Mouse (Mus musculus) heart, embryonic 15.5 days (tissue): ENCODE data around the gene Nmt1. TPM values are rescaled to one million over a fixed set of nuclear protein-coding genes. Genes with fewer than 3 reads are reported as not detected.

Source experiments
- ATAC-seq: fragments of 200-750 bp; cut with Nextera tagmentation; replicated peaks from 2 replicates; pipeline ENCODE4 v1.8.0; 2017; ENCODE audit warnings: low read depth, moderate TSS enrichment; ENCODE audit not compliant: insufficient number of reproducible peaks, insufficient read depth, low FRiP score
- H3K27ac ChIP-seq: fragments of 300-500 bp; sonication (generic); 2 replicates; pipeline ENCODE4 v1.5.1; 2015; ENCODE audit warnings: mild to moderate bottlenecking, inconsistent platforms
- H3K27me3 ChIP-seq: fragments of 300-500 bp; sonication (generic); 2 replicates; pipeline ENCODE4 v1.6.1; 2015; ENCODE audit warnings: inconsistent platforms
- H3K36me3 ChIP-seq: fragments of 300-500 bp; sonication (generic); 2 replicates; pipeline ENCODE4 v1.6.1; 2015; ENCODE audit warnings: mild to moderate bottlenecking, inconsistent platforms
- H3K4me1 ChIP-seq: fragments of 300-500 bp; sonication (generic); replicated peaks from 2 replicates; pipeline ENCODE4 v1.6.1; 2015; ENCODE audit warnings: inconsistent platforms
- H3K4me2 ChIP-seq: fragments of 300-500 bp; sonication (generic); 2 replicates; pipeline ENCODE4 v1.6.1; 2015; ENCODE audit warnings: inconsistent platforms, mild to moderate bottlenecking, moderate library complexity
- H3K4me3 ChIP-seq: fragments of 300-500 bp; sonication (generic); 2 replicates; pipeline ENCODE4 v1.5.1; 2015; ENCODE audit warnings: mild to moderate bottlenecking, inconsistent platforms
- H3K9ac ChIP-seq: fragments of 300-500 bp; sonication (generic); 2 replicates; pipeline ENCODE4 v1.6.1; 2015; ENCODE audit warnings: mild to moderate bottlenecking, inconsistent platforms
- H3K9me3 ChIP-seq: fragments of 300-500 bp; sonication (generic); replicated peaks from 2 replicates; pipeline ENCODE4 v1.6.1; 2016; ENCODE audit warnings: inconsistent platforms
- WGBS: fragments of 180-500 bp; shearing (Covaris S2); methylation state at CpG from one replicate; pipeline ENCODE4 v1.1.7; 2015; ENCODE audit warnings: mixed read lengths; 5-methylcytosine and 5-hydroxymethylcytosine counted together
- polyA plus RNA-seq: library from polyadenylated mRNA; unstranded; fragments of >200 nt; fragmentation: Nextera tagmentation; extraction: Ambion mirVana; gene quantifications from 2 replicates; pipeline ENCODE4 v1.2.1, GENCODE M21; 2015

The Nmt1 gene
- polyA plus RNA-seq, 1 experiment from 2014 or later, result 47.8 TPM

DNA sequence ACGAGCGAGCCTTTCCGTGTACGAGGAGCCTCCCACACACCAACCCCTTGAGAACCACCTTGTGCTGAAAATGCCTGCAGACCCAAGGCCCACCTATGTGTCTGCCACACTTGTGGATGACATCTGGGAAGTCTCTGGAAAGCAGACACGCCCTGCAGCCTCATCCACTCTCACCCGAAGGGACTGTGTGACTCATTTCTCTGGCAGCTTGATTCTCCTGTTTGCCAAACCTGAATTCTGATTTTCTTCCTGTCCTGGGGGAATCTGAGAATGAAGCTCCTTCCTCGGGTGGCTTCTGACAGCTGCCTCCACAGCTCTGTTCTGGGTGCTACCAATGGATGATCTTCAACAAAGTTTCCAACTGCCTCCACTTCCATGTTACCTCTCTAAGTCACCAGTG, 31.6 kb upstream of the Nmt1 start:
- ATAC-seq, result no peak
- Histone ChIP-seq H3K27me3 (peaks cover 13% of the 10 kb centered on the region), H3K9me3 (no peaks in the 10 kb centered on the region), H3K4me1 (peaks cover 48% of the 10 kb centered on the region), H3K4me2 (no peak overlapping the region), H3K27ac (no peak overlapping the region), H3K4me3 (no peak overlapping the region), H3K9ac (no peak overlapping the region), H3K36me3 (peaks cover 31% of the 10 kb centered on the region)
- 76% methylated on average over 7 of the region's 7 CpGs for WGBS

DNA sequence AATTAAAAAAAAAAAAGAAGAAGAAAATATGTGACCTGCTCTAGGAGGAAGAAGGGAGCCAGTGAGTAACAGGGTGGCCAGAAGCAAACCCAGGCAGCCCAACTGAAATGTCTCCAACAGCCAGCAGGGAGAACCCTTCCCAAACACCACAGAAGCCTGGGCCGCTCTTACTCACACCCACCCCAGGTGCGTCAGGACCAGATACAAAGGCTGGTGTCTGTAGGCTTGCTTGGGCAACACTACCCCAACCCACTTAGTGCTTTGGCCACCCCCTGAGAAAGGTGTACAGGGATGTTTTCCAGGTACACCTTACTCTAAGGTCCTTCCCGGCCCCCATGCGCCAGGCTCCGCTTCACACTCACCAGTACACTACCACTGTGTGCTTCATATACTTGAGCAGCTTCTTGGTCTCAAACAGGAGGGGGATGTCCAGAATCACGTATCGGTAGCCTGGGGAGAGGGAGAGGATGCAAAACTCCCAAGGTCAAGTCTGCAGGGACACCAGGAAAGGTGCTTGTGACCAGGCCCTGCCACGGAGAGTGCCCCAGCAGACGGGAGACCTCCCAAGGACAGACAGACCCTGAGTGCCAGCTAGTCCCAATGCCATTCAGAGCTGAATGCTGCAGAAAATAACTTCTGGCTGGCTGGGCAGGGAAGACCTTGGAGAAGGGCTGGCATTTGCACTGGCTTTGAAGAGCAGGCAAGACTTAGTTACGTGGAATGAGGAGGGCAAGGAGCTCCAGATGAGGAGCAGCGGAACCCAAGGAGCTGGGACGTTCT, 30.8 kb upstream of the Nmt1 start:
- no peak overlapping the region for H3K27ac ChIP-seq
- H3K9ac ChIP-seq, result no peak overlapping the region
- peaks cover 40% of the 10 kb centered on the region for H3K4me1 ChIP-seq
- WGBS, result 89% methylated on average over 12 of the region's 12 CpGs
- H3K27me3 ChIP-seq, result peaks cover 5% of the 10 kb centered on the region
- no peak overlapping the region for H3K4me2 ChIP-seq
- no peak overlapping the region for H3K4me3 ChIP-seq
- no peak for ATAC-seq
- no peaks in the 10 kb centered on the region for H3K9me3 ChIP-seq
- H3K36me3 ChIP-seq, result peaks cover 31% of the 10 kb centered on the region

DNA sequence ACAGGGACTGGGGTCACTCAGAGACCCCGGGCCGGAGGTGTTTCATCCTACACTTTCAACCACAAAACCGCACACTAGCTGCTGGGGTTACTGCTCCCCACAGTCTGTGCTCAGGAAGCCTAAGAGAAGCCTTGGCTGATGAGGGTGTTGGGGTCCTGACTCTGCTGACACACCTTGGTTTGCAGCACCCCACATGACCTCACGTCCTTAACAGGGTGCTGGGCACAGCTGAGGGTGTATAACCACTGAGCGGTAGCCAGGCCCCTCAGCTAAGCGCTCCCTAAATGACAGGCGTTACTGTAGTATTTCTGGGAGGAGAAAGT, 29.8 kb upstream of the Nmt1 start:
- peak overlapping the region; percentile 38 for H3K4me2 ChIP-seq
- peak overlapping the region; percentile 83 for H3K27ac ChIP-seq
- 54% methylated on average over 7 of the region's 7 CpGs for WGBS

DNA sequence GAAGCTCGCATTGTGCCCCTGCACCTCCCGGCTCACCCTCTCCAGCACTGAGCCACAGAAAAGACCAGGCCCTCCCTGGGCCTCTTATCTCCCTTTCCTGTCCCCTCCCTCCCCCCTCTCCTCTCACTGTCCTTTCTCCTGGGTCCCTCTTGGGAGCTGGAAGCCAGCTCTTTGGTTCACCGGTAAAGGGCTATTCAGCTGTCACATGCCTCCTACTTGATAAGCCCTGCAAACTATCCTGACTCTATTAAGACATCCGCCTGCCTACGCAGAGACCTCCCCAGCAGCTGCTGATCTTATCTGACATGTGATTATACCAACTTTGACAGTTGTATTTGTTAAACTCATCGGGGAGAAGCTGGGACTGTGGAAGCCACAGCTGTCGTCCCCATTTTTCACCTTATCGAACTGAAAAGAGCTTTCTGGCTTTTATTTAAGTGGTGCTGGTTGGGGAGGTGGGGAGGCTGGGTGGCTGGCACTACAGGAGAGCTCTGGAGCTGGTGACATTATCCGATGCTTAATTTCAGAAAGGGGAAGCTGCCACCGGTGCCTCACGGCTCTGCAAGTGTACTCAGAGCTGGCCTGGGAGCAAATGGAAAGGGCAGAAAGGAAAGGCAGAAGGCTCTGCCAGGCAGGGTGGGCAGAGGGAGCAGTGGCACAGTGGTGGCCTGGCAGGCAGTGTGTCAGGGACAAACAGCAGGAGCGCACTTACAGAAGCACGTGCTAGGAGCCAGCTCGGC, 29.2 kb upstream of the Nmt1 start:
- Histone ChIP-seq H3K9ac (peak overlapping the region; percentile 1; the same call in 1 of the 2 replicates), H3K4me1 (peaks cover 43% of the 10 kb centered on the region), H3K27me3 (no peaks in the 10 kb centered on the region), H3K4me2 (peak overlapping the region; percentile 38), H3K27ac (peak overlapping the region; percentile 83), H3K36me3 (peaks cover 31% of the 10 kb centered on the region), H3K4me3 (no peak overlapping the region), H3K9me3 (no peaks in the 10 kb centered on the region)
- WGBS, result 20% methylated on average over 14 of the region's 14 CpGs
- ATAC-seq, result peak; percentile 81

More for the DNA sequence above, 29.8 kb upstream of the Nmt1 start:
- Histone ChIP-seq H3K9me3 (no peaks in the 10 kb centered on the region), H3K4me1 (peaks cover 40% of the 10 kb centered on the region), H3K27me3 (no peaks in the 10 kb centered on the region), H3K4me3 (no peak overlapping the region), H3K36me3 (peaks cover 31% of the 10 kb centered on the region), H3K9ac (peak overlapping the region; percentile 3; the same call in 1 of the 2 replicates)
- no peak for ATAC-seq

DNA sequence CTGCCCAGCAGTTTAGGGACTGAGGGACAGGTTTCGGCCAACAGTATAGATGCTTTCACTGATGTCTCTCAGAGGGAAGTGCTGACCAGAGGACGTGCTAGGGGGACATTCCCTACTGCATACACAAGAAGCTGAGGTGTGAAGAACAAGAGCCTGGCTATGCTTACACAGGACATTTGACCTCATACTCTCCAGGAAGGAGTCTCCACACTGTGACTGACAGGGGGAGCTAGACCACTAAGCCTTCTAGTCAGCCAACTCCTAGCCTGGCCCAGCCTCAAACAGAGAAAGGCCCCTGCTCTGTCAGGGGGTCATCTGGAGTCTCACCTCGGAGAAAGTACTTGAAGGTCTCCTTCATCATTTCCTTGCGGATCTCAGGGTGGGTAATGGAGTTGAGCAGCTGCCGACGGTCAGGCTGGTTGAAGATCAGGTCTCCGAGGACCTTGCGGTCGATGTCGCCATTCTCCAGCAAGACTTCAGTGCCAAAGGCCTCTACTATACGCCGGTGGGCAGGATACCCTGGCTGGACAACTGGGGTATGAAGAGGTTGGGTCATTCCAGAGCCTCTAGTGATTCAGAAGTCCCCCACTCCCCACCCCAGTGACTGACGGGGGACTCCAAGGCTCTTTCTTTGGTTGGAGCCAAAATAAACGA, 28.5 kb upstream of the Nmt1 start:
- H3K4me1 ChIP-seq, result peaks cover 43% of the 10 kb centered on the region
- H3K9ac ChIP-seq, result peak overlapping the region; percentile 1; the same call in 1 of the 2 replicates
- H3K9me3 ChIP-seq, result no peaks in the 10 kb centered on the region
- H3K4me3 ChIP-seq, result no peak overlapping the region
- H3K27ac ChIP-seq, result peak overlapping the region; percentile 83
- 66% methylated on average over 14 of the region's 14 CpGs for WGBS
- no peak for ATAC-seq
- no peak overlapping the region for H3K4me2 ChIP-seq
- no peaks in the 10 kb centered on the region for H3K27me3 ChIP-seq
- peaks cover 31% of the 10 kb centered on the region for H3K36me3 ChIP-seq

DNA sequence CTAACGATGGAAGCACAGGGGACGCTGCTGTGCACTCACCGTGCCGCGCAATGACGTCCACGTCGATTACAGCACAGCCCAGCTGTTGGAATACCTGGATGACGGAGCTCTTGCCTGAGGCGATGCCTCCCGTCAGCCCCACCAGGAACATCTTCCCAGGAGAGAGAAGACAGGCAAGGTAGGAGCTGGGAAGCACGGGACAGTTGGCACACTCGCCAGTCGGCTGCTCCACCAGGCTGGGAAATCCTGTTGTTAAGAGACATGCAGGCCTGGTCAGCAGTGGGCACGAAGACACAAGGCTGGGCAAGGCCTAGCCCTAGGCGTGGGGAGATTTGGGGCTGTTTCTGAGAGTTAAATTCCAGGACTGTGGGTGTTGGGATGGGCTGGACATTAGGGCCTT, 27.9 kb upstream of the Nmt1 start:
- H3K27me3 ChIP-seq, result no peaks in the 10 kb centered on the region
- H3K4me3 ChIP-seq, result no peak overlapping the region
- no peak overlapping the region for H3K4me2 ChIP-seq
- H3K9ac ChIP-seq, result no peak overlapping the region
- no peak overlapping the region for H3K27ac ChIP-seq
- H3K36me3 ChIP-seq, result peaks cover 25% of the 10 kb centered on the region
- H3K4me1 ChIP-seq, result peaks cover 47% of the 10 kb centered on the region
- WGBS, result 89% methylated on average over 16 of the region's 16 CpGs
- no peaks in the 10 kb centered on the region for H3K9me3 ChIP-seq
- ATAC-seq, result no peak

DNA sequence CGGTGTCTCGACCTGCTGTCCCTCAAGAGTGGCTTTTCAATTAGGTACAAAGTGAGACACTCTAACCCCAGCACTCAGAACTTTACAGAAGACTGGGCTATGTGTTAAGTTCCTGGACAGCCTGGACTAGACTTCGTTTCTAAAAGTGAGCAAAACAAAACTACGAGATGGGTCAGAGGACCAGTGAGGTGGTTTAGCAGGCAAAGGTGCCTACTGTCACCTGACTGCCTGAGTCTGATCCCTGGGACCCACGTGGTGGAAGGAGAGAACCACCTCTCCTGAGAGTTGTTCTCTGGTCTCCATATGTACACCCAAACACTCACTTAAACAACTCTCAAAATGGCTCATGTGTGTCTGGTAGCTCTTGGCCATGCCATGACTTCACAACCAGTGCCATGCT, 26.9 kb upstream of the Nmt1 start:
- Histone ChIP-seq H3K27me3 (no peaks in the 10 kb centered on the region), H3K36me3 (peaks cover 17% of the 10 kb centered on the region), H3K9me3 (no peaks in the 10 kb centered on the region), H3K4me3 (no peak overlapping the region), H3K4me2 (no peak overlapping the region), H3K27ac (no peak overlapping the region), H3K4me1 (peaks cover 49% of the 10 kb centered on the region), H3K9ac (no peak overlapping the region)
- no peak for ATAC-seq
- 64% methylated on average over 5 of the region's 5 CpGs for WGBS

DNA sequence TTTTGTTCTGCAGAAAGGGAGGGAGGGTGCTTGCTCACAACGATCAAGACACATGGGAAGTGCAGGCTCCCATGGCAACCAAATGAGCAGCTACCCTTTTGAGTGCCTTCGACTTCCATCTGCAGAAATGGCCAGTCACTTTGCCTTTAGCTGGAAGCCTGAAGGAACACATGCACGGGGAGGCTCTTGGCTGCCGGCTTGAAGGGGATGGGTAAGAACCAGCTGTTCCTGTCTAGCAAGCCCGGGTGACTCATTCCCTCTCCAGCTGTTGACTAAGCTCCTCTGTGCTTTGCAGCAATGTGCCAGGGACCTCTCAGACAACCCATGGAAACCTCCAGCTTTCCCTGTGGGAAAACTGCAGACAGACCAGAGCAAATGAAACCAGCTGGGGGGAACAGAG, 24.8 kb upstream of the Nmt1 start:
- peak overlapping the region; percentile 53; the same call in 1 of the 2 replicates for H3K27ac ChIP-seq
- H3K9me3 ChIP-seq, result no peaks in the 10 kb centered on the region
- no peak overlapping the region for H3K9ac ChIP-seq
- no peak overlapping the region for H3K4me3 ChIP-seq
- peaks cover 48% of the 10 kb centered on the region for H3K4me1 ChIP-seq
- no peaks in the 10 kb centered on the region for H3K27me3 ChIP-seq
- H3K36me3 ChIP-seq, result 0 out of 2 replicates have a peak, but pooled peaks cover 6% of the 10 kb centered on the region
- no peak overlapping the region for H3K4me2 ChIP-seq
- peak; percentile 21; the same call in 1 of the 2 replicates for ATAC-seq
- WGBS, result 36% methylated on average over 5 of the region's 5 CpGs

DNA sequence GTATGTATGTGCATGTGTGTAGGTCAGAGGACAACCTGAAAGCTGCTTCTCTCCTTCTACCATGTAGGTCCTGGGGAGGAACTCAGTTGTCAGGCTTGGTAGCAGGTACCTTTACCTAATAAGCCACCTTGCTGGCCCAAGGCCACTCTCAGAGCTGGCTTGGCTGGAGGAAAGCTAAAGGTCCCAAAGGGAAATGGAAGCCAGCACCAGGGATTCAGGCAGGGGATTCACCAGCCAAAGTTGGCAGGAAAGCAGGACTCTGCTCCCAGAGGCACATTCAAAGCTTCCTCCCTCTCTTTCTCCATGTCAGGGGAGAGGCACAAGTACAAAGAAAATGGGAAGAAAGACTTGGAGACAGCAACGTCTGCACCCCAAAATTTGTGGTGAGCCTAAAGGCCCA, 23.1 kb upstream of the Nmt1 start:
- Histone ChIP-seq H3K36me3 (no peaks in the 10 kb centered on the region), H3K4me1 (peaks cover 34% of the 10 kb centered on the region), H3K4me2 (no peak overlapping the region), H3K27ac (no peak overlapping the region), H3K4me3 (no peak overlapping the region), H3K27me3 (no peaks in the 10 kb centered on the region), H3K9ac (no peak overlapping the region), H3K9me3 (no peaks in the 10 kb centered on the region)
- WGBS, result 55% methylated on average over 1 of the region's 1 CpGs
- no peak for ATAC-seq

DNA sequence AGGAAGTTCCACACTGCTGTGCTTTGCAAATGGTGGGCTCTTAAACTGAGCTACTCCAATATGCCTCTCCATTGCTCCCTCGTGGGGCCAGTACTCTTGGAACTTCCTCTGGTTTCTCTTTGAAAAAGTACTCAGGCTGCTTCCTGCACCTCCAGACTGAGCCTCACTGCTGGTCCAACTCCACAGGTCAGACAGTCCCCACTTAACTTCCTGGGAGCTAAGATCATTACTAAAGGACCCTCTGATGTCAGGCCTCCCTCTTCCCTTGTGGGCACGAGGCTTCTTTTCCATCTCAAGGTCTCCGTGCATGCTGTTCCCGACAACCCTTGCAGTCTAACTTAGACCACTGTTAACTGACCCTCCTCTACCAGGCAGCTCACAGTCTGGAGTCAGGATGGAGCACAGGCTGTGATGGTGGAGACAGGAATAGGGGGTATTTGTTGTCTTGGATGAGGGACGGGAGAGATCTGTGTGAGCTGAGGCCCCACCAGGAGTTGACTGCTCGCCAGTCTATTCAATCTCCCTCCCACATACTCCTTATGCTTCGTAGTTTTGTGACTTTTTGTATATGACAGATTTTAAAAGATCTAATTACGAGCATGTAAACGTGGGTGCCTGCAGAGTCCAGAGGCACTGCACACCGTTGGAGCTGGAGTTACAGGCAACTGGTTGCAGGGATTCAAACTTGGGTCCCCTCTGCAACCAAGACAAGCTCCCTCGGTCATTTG, 22.6 kb upstream of the Nmt1 start:
- H3K9me3 ChIP-seq, result no peaks in the 10 kb centered on the region
- WGBS, result 77% methylated on average over 11 of the region's 11 CpGs

More for the DNA sequence above, 22.6 kb upstream of the Nmt1 start:
- no peak overlapping the region for H3K4me2 ChIP-seq
- no peak overlapping the region for H3K27ac ChIP-seq
- H3K9ac ChIP-seq, result no peak overlapping the region
- H3K36me3 ChIP-seq, result no peaks in the 10 kb centered on the region
- no peaks in the 10 kb centered on the region for H3K27me3 ChIP-seq
- H3K4me1 ChIP-seq, result peaks cover 34% of the 10 kb centered on the region
- ATAC-seq, result no peak
- no peak overlapping the region for H3K4me3 ChIP-seq
